Mouse (Mus musculus) midbrain, embryonic 12.5 days (tissue): ENCODE results near the gene Mgat5. TPM values are rescaled to one million over a fixed set of nuclear protein-coding genes. Genes with fewer than 3 reads are reported as not detected.

Source experiments
- ATAC-seq: fragments of 200-750 bp; cut with Nextera tagmentation; 2 replicates; pipeline ENCODE4 v1.8.0; 2017; ENCODE audit warnings: low read depth, moderate TSS enrichment, moderate library complexity; ENCODE audit not compliant: low FRiP score
- H3K27ac ChIP-seq: fragments of 300-500 bp; sonication (generic); replicated peaks from 2 replicates; pipeline ENCODE4 v1.5.1; 2016; ENCODE audit warnings: mild to moderate bottlenecking
- H3K27me3 ChIP-seq: fragments of 300-500 bp; sonication (generic); 2 replicates; pipeline ENCODE4 v1.6.1; 2016; ENCODE audit warnings: mild to moderate bottlenecking
- H3K36me3 ChIP-seq: fragments of 300-500 bp; sonication (generic); 2 replicates; pipeline ENCODE4 v1.6.1; 2016
- H3K4me1 ChIP-seq: fragments of 300-500 bp; sonication (generic); 2 replicates; pipeline ENCODE4 v1.6.1; 2016
- H3K4me2 ChIP-seq: fragments of 300-500 bp; sonication (generic); replicated peaks from 2 replicates; pipeline ENCODE4 v1.6.1; 2016; ENCODE audit warnings: mild to moderate bottlenecking, moderate library complexity
- H3K4me3 ChIP-seq: fragments of 300-500 bp; sonication (generic); 2 replicates; pipeline ENCODE4 v1.5.1; 2016; ENCODE audit warnings: mild to moderate bottlenecking
- H3K9ac ChIP-seq: fragments of 300-500 bp; sonication (generic); replicated peaks from 2 replicates; pipeline ENCODE4 v1.6.1; 2016; ENCODE audit warnings: mild to moderate bottlenecking, moderate library complexity
- H3K9me3 ChIP-seq: fragments of 300-500 bp; sonication (generic); 2 replicates; pipeline ENCODE4 v1.6.1; 2016; ENCODE audit warnings: mild to moderate bottlenecking
- WGBS: fragments of 180-500 bp; shearing (Covaris S2); methylation state at CpG from one replicate; pipeline ENCODE4 v1.1.7; 2016; 5-methylcytosine and 5-hydroxymethylcytosine counted together
- polyA plus RNA-seq: library from polyadenylated mRNA; unstranded; fragments of >200 nt; fragmentation: Nextera tagmentation; extraction: Ambion mirVana; gene quantifications from 2 replicates; pipeline ENCODE4 v1.2.1, GENCODE M21; 2016

Gene Mgat5
- polyA plus RNA-seq, 1 experiment from 2014 or later, result 9.2 TPM

DNA sequence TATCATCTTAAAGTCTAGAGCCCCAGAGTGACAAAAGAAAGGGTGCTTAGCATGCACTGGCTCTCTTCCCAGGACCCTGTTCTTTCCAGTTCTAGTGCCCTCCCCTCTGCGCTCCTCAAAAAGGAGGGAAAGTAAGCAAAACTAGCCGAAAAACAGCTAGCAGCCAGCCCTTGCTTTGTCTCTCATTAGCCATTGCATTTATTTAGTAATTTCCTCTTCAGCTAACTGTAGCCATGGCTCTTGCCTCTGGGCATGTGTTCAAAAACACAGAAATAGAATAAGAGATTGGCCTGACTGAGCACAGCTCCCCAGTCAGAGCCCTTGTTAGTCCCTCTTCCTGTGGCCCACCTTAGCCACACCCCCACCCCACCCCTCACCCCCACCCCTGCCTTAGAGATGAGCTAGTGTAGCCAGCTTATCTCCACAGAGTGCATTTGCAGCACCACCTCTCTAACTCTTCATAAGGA, 204.2 kb downstream of the Mgat5 start:
- no peak overlapping the region for H3K27ac ChIP-seq

DNA sequence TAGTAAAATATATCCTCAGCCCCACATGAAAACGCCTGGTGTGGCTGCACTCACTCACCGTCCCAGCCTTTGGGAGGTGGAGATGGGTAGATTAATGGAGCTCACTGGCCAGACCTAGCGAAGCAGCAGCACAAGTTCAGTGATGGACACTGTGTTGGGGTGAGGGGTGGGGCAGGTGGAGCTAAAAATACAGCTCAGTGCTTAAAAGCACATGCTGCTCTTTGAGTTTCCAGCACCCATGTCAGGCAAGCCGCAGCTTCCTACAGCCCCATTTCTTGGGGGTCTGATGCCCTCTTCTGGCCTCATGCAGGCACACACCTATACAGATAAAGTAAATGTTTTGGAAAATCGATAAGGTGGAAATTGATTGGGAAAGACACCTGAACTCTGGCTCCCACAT, 204.7 kb downstream of the Mgat5 start:
- ATAC-seq, result 0 out of 2 replicates have a peak, but pooled peaks have one; percentile 23
- H3K4me3 ChIP-seq, result no peak overlapping the region
- no peak overlapping the region for H3K9ac ChIP-seq
- H3K9me3 ChIP-seq, result no peaks in the 10 kb centered on the region
- 38% methylated on average over 5 of the region's 5 CpGs for WGBS
- H3K27ac ChIP-seq, result no peak overlapping the region
- H3K4me2 ChIP-seq, result no peak overlapping the region
- no peaks in the 10 kb centered on the region for H3K27me3 ChIP-seq
- 0 out of 2 replicates have a peak, but pooled peaks cover 7% of the 10 kb centered on the region for H3K4me1 ChIP-seq
- H3K36me3 ChIP-seq, result no peaks in the 10 kb centered on the region

More for the DNA sequence above, 204.2 kb downstream of the Mgat5 start:
- Histone ChIP-seq H3K4me2 (no peak overlapping the region), H3K27me3 (no peaks in the 10 kb centered on the region), H3K4me1 (0 out of 2 replicates have a peak, but pooled peaks cover 4% of the 10 kb centered on the region), H3K9ac (no peak overlapping the region), H3K36me3 (no peaks in the 10 kb centered on the region), H3K9me3 (no peaks in the 10 kb centered on the region), H3K4me3 (no peak overlapping the region)
- WGBS, result 42% methylated on average over 2 of the region's 2 CpGs
- ATAC-seq, result peak; percentile 17; the same call in 1 of the 2 replicates

DNA sequence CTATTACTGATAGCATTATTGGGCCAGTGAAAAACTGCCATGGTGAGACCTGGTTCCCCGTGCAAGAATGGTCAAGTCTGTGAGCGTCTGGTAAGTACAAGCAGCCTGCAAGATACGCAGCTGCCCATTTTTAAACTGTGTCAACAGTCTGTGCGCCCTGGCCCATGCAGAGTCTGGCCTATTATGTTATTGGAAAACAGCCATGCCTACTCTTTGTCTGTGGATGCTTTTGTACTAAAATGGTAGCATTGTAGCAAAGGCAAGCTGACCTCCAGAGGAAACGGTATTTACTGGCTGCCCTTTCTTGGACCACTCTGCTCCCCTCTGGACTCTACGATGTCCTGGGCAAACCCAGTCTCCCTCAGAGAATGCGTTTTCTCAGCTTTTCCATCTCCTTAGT, 209.7 kb downstream of the Mgat5 start:
- 59% methylated on average over 7 of the region's 7 CpGs for WGBS
- Histone ChIP-seq H3K9ac (no peak overlapping the region), H3K27me3 (no peaks in the 10 kb centered on the region), H3K9me3 (no peaks in the 10 kb centered on the region), H3K4me1 (peaks cover 14% of the 10 kb centered on the region; the same call in 1 of the 2 replicates), H3K4me2 (no peak overlapping the region), H3K36me3 (no peaks in the 10 kb centered on the region), H3K27ac (no peak overlapping the region; the same call in 1 of the 2 replicates), H3K4me3 (no peak overlapping the region)
- ATAC-seq, result no peak

DNA sequence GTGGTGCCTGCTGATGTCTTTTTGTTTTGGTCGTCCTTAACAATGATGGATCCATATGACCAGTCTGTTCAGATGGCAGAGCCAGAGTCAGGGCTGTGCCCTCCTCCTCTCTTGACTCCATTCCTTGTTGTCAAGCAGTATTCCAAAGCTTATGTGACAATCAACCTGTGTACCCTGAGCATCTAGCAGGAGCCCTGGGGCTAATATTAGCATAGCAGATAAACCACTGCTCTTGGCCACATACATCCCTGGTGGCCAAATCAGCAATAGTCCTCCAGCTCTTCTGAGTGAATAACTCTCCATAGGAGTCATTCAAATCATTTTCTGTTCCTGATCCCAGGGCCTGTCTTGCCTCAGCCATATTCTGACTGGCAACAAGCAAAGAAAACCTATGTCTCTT, 211.1 kb downstream of the Mgat5 start:
- Histone ChIP-seq H3K9ac (no peak overlapping the region), H3K4me1 (peaks cover 28% of the 10 kb centered on the region), H3K27ac (no peak overlapping the region), H3K27me3 (no peaks in the 10 kb centered on the region), H3K4me3 (no peak overlapping the region), H3K36me3 (no peaks in the 10 kb centered on the region), H3K4me2 (no peak overlapping the region), H3K9me3 (no peaks in the 10 kb centered on the region)
- 83% methylated on average over 1 of the region's 1 CpGs for WGBS
- ATAC-seq, result no peak

DNA sequence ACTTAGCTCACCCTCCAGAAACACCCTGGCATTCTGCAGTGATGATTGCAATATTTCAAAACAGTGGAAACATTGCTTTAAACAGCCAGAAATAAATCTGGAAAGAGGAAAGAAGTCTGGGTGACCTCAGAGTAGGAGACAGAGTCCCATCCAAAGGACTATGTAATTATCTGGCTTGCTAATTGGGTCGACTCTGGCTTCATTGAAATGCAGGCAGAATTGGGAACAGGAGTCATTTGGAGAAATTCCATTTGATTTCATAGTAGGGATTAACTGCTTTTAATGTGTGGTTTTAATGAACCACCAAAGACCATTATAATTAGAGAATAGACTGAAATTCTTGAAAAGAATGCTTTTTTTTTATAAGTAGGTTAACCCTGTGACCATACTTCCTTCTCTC, 212.2 kb downstream of the Mgat5 start:
- Histone ChIP-seq H3K4me3 (no peak overlapping the region), H3K4me2 (no peak overlapping the region), H3K27ac (no peak overlapping the region), H3K36me3 (no peaks in the 10 kb centered on the region), H3K9me3 (no peaks in the 10 kb centered on the region), H3K27me3 (no peaks in the 10 kb centered on the region), H3K4me1 (peaks cover 30% of the 10 kb centered on the region), H3K9ac (no peak overlapping the region)
- ATAC-seq, result no peak
- WGBS, result 78% methylated on average over 1 of the region's 1 CpGs

DNA sequence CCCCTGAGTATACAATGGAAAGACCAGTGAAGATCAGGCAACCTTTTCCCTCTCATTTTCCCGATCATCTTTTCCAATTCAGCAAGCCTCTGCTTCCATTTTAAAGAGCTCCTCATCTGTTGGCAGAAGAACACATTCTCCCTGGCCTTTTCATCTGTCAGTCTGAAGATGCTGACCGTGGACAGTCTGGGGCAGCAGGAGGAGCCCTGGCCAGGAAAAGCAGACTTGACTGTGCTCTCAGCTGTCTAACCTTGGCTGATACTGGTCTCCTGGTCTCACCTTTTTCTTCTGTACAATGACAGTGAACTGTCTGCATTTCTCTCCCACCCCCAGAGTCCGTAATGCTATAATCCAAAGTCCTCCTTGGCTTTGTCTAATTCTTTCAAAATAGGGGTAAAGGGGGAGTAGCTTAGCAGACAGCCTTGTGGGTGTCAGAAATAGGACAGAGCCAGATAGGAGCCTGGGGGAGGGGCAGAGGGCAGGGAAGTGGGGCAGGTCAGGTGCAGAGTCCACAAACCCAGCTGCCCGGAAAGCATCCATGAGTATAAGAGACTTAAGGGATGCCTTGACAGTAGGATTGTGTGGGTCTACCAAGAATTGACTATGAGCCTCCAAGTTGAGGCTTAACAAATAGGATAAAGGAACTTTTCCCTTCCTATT, 214.2 kb downstream of the Mgat5 start:
- no peak overlapping the region for H3K9ac ChIP-seq
- H3K4me2 ChIP-seq, result no peak overlapping the region
- H3K9me3 ChIP-seq, result no peaks in the 10 kb centered on the region
- WGBS, result 78% methylated on average over 4 of the region's 4 CpGs
- ATAC-seq, result no peak
- H3K4me1 ChIP-seq, result peaks cover 35% of the 10 kb centered on the region
- H3K27ac ChIP-seq, result no peak overlapping the region
- no peaks in the 10 kb centered on the region for H3K27me3 ChIP-seq
- H3K4me3 ChIP-seq, result no peak overlapping the region
- no peaks in the 10 kb centered on the region for H3K36me3 ChIP-seq

DNA sequence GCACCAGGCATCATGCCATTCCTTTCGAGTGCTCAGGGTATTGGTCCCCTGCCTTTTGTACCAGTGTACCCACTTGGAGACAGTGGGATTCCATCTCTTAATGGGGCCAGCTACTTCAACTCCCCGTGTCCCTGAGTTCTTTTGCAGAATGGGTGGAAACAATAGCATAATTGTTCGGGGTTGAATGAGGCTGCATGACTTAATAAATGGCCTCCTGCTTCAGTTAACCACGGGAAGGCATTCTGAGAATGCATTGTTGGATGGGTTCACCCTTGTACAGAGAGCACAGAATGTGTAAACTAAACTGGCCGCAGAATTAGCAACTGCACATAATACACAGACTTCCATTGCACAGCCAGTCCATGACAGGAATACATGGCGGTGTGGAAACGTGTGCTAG, 214.8 kb downstream of the Mgat5 start:
- no peaks in the 10 kb centered on the region for H3K27me3 ChIP-seq
- no peak for ATAC-seq
- H3K4me1 ChIP-seq, result peaks cover 35% of the 10 kb centered on the region
- H3K4me3 ChIP-seq, result no peak overlapping the region
- H3K4me2 ChIP-seq, result no peak overlapping the region
- H3K36me3 ChIP-seq, result no peaks in the 10 kb centered on the region
- no peaks in the 10 kb centered on the region for H3K9me3 ChIP-seq
- H3K27ac ChIP-seq, result no peak overlapping the region
- H3K9ac ChIP-seq, result no peak overlapping the region
- WGBS, result 63% methylated on average over 7 of the region's 7 CpGs

DNA sequence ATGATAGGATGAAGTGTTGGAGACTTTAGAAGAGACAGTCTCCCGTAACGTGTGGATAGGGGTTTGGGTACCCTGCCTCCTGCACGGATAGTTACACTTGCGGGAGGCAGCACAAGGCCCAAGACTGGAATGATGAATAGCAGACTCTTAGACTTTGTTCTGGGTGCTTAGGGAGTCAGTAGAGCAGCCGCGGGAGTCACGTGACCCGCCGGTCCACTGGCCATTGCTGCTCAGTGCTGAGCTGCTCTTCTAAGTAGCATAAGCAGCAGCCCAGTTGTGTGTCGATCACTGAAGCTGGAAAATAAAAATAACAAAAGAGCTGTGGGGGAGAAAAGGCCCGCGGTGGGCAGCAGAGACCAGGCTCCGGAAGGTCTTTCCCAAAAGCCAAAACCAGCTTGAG, 215.6 kb downstream of the Mgat5 start:
- ATAC-seq, result peak; percentile 36; the same call in 1 of the 2 replicates
- Histone ChIP-seq H3K4me3 (no peak overlapping the region), H3K4me1 (peaks cover 40% of the 10 kb centered on the region), H3K27me3 (no peaks in the 10 kb centered on the region), H3K36me3 (no peaks in the 10 kb centered on the region), H3K4me2 (peak overlapping the region; percentile 4; the same call in 1 of the 2 replicates), H3K9me3 (no peaks in the 10 kb centered on the region), H3K9ac (no peak overlapping the region), H3K27ac (no peak overlapping the region)
- WGBS, result 38% methylated on average over 13 of the region's 13 CpGs

DNA sequence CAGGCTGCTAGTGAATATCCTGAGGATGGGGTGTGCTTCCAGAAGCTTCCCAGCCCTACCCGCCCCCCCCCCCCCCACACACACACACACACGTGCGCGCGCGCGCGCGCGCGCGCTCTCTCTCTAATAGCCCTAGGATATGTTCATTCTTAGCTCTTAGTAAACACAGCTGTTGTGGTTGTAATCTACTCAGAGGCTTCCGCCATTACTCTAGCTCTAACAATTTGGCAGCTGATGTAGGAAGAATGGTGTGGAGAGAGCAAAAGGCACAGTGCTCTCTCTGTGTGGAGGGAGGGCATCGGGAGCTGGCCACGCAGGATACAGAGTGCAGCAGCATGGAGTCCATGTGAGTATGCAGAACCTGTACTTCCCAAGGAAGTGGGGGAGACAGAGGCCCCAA, 216.0 kb downstream of the Mgat5 start:
- no peak overlapping the region for H3K9ac ChIP-seq
- no peak overlapping the region for H3K4me3 ChIP-seq
- 0 out of 2 replicates have a peak overlapping the region, but pooled peaks have one; percentile 4 for H3K4me2 ChIP-seq
- H3K36me3 ChIP-seq, result no peaks in the 10 kb centered on the region
- no peaks in the 10 kb centered on the region for H3K27me3 ChIP-seq
- peaks cover 41% of the 10 kb centered on the region for H3K4me1 ChIP-seq
- ATAC-seq, result peak; percentile 39; the same call in 1 of the 2 replicates
- no peak overlapping the region for H3K27ac ChIP-seq
- H3K9me3 ChIP-seq, result no peaks in the 10 kb centered on the region
- WGBS, result 66% methylated on average over 14 of the region's 15 CpGs

DNA sequence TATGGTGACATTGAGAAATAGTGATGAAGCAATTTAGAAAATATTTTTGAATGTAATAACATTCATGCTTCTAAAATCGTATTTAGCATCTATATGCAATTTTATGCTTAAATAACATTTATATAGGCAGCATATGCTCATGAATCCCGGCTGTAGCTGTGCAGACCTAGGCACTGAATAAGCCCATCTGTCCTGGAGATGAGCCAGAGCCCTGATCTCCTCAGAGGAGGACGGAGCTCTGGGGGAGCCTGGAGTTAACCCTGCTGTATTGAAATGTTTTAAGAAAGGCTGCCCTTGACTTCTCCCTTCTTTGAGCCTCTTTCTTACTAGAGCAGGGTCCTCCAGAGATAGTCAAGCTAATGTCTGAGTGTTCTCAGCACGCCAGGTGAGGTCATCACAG, 217.8 kb downstream of the Mgat5 start:
- Histone ChIP-seq H3K4me3 (no peak overlapping the region), H3K27ac (no peak overlapping the region), H3K27me3 (no peaks in the 10 kb centered on the region), H3K9ac (no peak overlapping the region), H3K4me1 (peaks cover 41% of the 10 kb centered on the region), H3K36me3 (no peaks in the 10 kb centered on the region), H3K4me2 (no peak overlapping the region), H3K9me3 (no peaks in the 10 kb centered on the region)
- WGBS, result 74% methylated on average over 4 of the region's 4 CpGs
- no peak for ATAC-seq

DNA sequence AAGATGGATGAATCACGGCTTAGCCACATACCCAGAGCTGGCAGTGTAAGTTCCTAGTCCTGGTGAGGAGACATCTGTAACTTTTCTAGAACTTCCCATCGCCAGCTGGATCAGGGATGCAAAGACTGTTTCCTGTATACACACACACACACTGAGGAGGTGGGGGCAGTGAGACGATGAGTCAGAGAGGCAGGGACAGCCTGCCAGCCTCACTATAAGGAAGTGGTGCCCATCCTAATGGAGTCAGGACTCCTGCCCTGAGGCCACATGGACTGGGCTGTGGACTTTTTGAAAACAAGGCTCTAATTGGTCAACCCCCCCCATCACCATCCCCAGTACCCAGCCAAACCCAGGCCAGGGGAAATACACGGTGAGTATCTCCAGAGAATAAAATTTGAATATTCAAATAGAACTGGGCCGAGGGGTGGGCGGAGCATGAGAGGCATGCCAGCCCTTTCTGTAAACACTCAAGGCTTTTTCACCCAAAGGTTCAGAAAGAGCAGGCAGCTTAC, 220.3 kb downstream of the Mgat5 start:
- ATAC-seq, result peak; percentile 64; the same call in 1 of the 2 replicates
- 52% methylated on average over 6 of the region's 6 CpGs for WGBS

DNA sequence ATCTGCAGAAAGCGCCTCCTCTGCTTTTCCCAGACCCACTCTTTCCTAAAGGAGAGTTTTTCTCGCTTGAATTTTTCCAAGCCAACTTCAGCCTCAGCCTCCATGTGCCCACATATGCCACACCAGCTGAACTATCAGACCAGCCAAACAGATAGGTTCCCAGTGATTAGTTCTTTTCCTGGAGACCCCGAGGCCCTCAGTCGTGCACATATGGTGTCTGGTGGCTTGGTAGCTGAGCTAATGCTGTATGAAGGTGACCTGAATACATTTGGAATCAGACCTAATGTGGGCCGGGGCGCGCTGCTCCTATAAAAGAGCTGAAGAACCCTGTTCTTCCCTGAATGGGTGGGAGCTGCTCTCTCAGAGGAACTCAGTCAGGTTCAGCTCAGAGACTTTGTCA, 225.5 kb downstream of the Mgat5 start:
- no peak for ATAC-seq
- Histone ChIP-seq H3K4me1 (peaks cover 2% of the 10 kb centered on the region), H3K27ac (no peak overlapping the region), H3K4me2 (no peak overlapping the region), H3K4me3 (no peak overlapping the region), H3K27me3 (no peaks in the 10 kb centered on the region), H3K36me3 (no peaks in the 10 kb centered on the region), H3K9ac (no peak overlapping the region), H3K9me3 (no peaks in the 10 kb centered on the region)
- 86% methylated on average over 7 of the region's 7 CpGs for WGBS

More for the DNA sequence above, 220.3 kb downstream of the Mgat5 start:
- Histone ChIP-seq H3K4me1 (peaks cover 27% of the 10 kb centered on the region), H3K36me3 (no peaks in the 10 kb centered on the region), H3K27ac (no peak overlapping the region), H3K27me3 (no peaks in the 10 kb centered on the region), H3K4me3 (no peak overlapping the region), H3K9ac (no peak overlapping the region), H3K9me3 (no peaks in the 10 kb centered on the region), H3K4me2 (no peak overlapping the region)
